Mouse (Mus musculus) ES-E14 (cell line): ENCODE measurements around the gene Grin2b. TPM values are rescaled to one million over a fixed set of nuclear protein-coding genes. Genes with fewer than 3 reads are reported as not detected.

Source experiments
- DNase-seq: peaks from one replicate; pipeline ENCODE4 v3.0.0-alpha.2; 2013; ENCODE audit warnings: low read depth, low spot score
- H3K27ac ChIP-seq: 2 replicates; pipeline ENCODE4 v1.5.1; 2012; ENCODE audit warnings: low read depth, mild to moderate bottlenecking, low read length, moderate library complexity, mixed read lengths; ENCODE audit not compliant: poor library complexity, insufficient read depth, severe bottlenecking
- H3K36me3 ChIP-seq: 2 replicates; pipeline ENCODE4 v1.6.1; 2012; ENCODE audit warnings: mild to moderate bottlenecking, low read length, moderate library complexity, mixed read lengths; ENCODE audit not compliant: control insufficient read depth, poor library complexity, insufficient read depth, severe bottlenecking
- H3K4me1 ChIP-seq, 2 experiments: fragments of 150-350 bp in 1 of 2; sonication (generic) in 1 of 2; 2 replicates each; pipeline ENCODE4 v1.6.1; 2012; ENCODE audit warnings: low read length in 2 of 2, mild to moderate bottlenecking in 1 of 2, mixed read lengths in 1 of 2; ENCODE audit not compliant: control insufficient read depth in 2 of 2, insufficient read depth in 2 of 2, poor library complexity in 1 of 2
- H3K4me3 ChIP-seq, 2 experiments: fragments of 150-350 bp in 1 of 2; sonication (generic) in 1 of 2; 2 replicates each; pipeline ENCODE4 v1.5.1; 2012; ENCODE audit warnings: low read length in 2 of 2, low read depth in 1 of 2, mild to moderate bottlenecking in 1 of 2, mixed read lengths in 1 of 2; ENCODE audit not compliant: insufficient read depth in 1 of 2, poor library complexity in 1 of 2, severe bottlenecking in 1 of 2
- H3K9ac ChIP-seq: 2 replicates; pipeline ENCODE4 v1.6.1; 2012; ENCODE audit warnings: low read depth, mild to moderate bottlenecking, low read length, mixed read lengths; ENCODE audit not compliant: poor library complexity, insufficient read depth, severe bottlenecking
- H3K9me3 ChIP-seq: fragments of 150-350 bp; sonication (generic); 2 replicates; pipeline ENCODE4 v1.6.1; 2012; ENCODE audit warnings: low read depth, mild to moderate bottlenecking, low read length; ENCODE audit not compliant: control insufficient read depth, insufficient read depth
- CHD2 ChIP-seq: IDR thresholded peaks from 2 replicates; pipeline ENCODE4 v1.6.1; 2014; ENCODE audit warnings: mild to moderate bottlenecking, low read depth, low read length, inconsistent platforms
- HCFC1 ChIP-seq: IDR thresholded peaks from 2 replicates; pipeline ENCODE4 v1.6.1; 2012; ENCODE audit warnings: low read length, inconsistent platforms, borderline replicate concordance; ENCODE audit not compliant: insufficient read depth
- MAFK ChIP-seq: IDR thresholded peaks from 2 replicates; pipeline ENCODE4 v1.6.1; 2014; ENCODE audit warnings: mild to moderate bottlenecking, low read depth, low read length, inconsistent platforms; ENCODE audit not compliant: insufficient read depth
- ZC3H11A ChIP-seq: IDR thresholded peaks from 2 replicates; pipeline ENCODE4 v1.6.1; 2012; ENCODE audit warnings: low read depth, mild to moderate bottlenecking, inconsistent platforms, low read length, borderline replicate concordance
- ZNF384 ChIP-seq: IDR thresholded peaks from 2 replicates; pipeline ENCODE4 v1.6.1; 2012; ENCODE audit warnings: low read depth, low read length, inconsistent platforms
- in situ Hi-C, 2 experiments: fragments of 600-800 bp; cut with MboI; formaldehyde crosslinking; loops; one replicate each; pipeline ENCODE4 v1.15.1; 2025; ENCODE audit warnings: low sequenced_read_pairs in 2 of 2, inconsistent platforms in 1 of 2; ENCODE audit not compliant: unreplicated experiment in 2 of 2
- total RNA-seq: library from RNA; depleted of rRNA; stranded (reverse); fragments of 300-350 nt; gene quantifications from 2 replicates; pipeline ENCODE4 v1.2.3, GENCODE M21; 2012

Grin2b gene
- total RNA-seq, 1 experiment = 1.2 TPM

DNA sequence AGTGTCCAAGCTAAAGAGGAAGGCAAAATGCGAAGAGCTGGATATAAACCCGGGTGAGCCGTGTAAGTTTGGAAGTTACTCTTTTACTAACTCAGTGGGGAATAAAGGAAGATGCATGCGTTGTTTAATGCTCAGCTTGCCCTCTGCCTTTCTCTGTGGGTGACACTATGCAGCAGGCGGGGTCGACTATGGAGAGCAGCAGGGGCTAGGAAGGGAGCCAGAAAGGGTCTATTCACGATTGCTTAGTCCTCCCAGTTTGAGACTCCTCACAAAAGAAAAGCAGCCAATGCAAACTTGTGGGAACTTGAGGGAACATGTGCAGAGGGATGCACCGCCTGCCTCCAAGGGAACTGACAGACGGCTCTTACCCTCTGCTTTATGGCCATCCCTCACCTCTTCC, 211.5 kb downstream of the Grin2b start:
- no peak overlapping the region for H3K9ac ChIP-seq
- in situ Hi-C loops = no loop called here
- H3K4me1 ChIP-seq = no peaks in the 10 kb centered on the region
- H3K36me3 ChIP-seq = no peaks in the 10 kb centered on the region
- H3K9me3 ChIP-seq = no peaks in the 10 kb centered on the region
- no peak for DNase-seq
- no peak overlapping the region for H3K27ac ChIP-seq
- TF ChIP-seq ZNF384 = no peak
- no peak for TF ChIP-seq CHD2
- no peak for TF ChIP-seq MAFK
- TF ChIP-seq ZC3H11A = no peak
- no peak for TF ChIP-seq HCFC1
- no peak overlapping the region for H3K4me3 ChIP-seq

DNA sequence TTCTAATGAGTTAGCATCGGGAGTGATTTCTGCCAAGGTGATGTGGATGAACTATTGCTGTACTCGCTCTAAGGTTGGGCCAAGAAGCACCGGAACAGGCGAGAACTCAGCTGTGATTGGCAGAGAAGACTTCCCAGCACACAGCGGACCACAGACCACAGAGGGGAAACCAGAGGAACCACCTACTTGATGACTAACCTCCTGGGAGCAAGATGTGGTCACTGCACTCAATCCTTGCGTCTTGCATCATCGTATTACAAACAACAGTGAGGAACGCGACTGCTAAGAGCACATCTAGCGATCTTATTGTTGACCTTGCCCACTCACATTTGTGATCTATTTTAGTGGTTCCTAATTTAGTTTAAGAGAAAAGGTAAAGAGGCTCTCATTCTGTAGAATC, 213.7 kb downstream of the Grin2b start:
- Histone ChIP-seq H3K9ac (no peak overlapping the region), H3K27ac (no peak overlapping the region), H3K4me3 (no peak overlapping the region), H3K9me3 (no peaks in the 10 kb centered on the region), H3K36me3 (no peaks in the 10 kb centered on the region), H3K4me1 (no peaks in the 10 kb centered on the region)
- no peak for DNase-seq
- in situ Hi-C loops = no loop called here
- TF ChIP-seq CHD2 (no peak), ZC3H11A (no peak), ZNF384 (no peak), HCFC1 (no peak)

DNA sequence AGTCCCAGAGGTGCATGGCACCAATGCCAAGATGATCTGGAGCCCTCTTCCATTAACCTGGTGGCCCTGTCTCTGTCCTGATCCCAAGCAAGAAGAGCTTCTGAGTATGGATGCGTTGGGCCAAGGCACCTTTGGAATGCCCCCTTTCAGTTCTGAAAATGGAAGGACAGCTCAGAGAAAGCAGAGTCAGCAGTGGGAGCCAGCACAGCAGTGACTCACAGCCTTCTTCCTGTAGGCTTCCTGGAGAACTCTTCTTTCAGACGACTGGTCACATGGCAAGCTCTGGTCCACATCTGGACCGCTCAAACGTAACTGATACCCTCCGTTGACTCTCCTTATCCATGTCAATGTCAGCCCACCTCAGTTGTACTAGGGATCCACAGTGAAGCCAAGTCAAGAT, 221.6 kb downstream of the Grin2b start:
- Histone ChIP-seq H3K36me3 (no peaks in the 10 kb centered on the region), H3K9ac (no peak overlapping the region), H3K9me3 (no peaks in the 10 kb centered on the region), H3K27ac (no peak overlapping the region), H3K4me1 (no peaks in the 10 kb centered on the region), H3K4me3 (no peak overlapping the region)
- TF ChIP-seq HCFC1 (no peak), ZC3H11A (no peak), ZNF384 (no peak), CHD2 (no peak), MAFK (no peak)
- no peak for DNase-seq
- in situ Hi-C loops = no loop called here

DNA sequence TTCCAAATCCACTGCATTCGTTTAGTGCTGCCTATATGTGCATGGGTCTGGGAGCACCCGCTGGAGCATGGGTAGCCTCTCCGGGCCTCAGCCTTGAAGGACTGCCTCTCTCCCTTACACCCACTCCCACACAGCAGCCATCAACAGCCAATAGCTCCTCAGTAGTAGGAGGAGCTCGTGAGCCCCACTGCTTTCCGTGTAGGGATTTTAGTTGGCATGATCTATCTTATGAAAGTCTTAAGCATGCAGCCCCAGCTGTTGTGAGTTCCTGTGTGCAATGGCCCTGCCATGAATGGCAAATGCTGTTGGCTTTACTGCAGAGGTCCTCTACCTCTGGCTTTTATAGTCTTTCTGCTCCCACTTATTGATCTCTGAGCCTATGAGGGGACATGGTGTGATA, 227.8 kb downstream of the Grin2b start:
- TF ChIP-seq CHD2 = no peak
- TF ChIP-seq MAFK = no peak
- no peak for TF ChIP-seq ZNF384
- TF ChIP-seq HCFC1 = no peak
- no peak for TF ChIP-seq ZC3H11A
- H3K4me1 ChIP-seq = no peaks in the 10 kb centered on the region
- H3K9me3 ChIP-seq = no peaks in the 10 kb centered on the region
- H3K4me3 ChIP-seq = no peak overlapping the region
- no peak for DNase-seq
- no peak overlapping the region for H3K27ac ChIP-seq
- in situ Hi-C loops = no loop called here
- H3K36me3 ChIP-seq = no peaks in the 10 kb centered on the region
- no peak overlapping the region for H3K9ac ChIP-seq

DNA sequence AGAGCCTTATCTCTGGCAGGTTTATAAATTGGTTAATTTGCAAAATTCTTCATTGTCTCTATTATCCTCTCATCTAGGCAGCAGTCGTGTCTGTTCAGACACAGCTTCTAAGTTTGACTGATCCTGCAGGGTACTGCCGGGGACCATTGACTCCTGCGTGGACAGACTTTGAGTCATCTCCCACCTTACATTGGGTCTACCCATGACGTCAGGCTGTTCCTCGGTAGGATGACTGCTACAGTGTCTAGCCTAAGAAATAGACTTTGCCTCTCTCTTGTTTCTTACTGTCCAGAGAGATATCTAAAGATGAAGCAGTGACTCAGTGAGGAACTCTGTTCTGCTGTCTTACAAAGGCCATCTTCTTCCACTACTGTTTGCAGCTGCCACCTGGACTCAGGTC, 229.0 kb downstream of the Grin2b start:
- no peaks in the 10 kb centered on the region for H3K9me3 ChIP-seq
- no peak overlapping the region for H3K4me3 ChIP-seq
- no peak overlapping the region for H3K9ac ChIP-seq
- no peaks in the 10 kb centered on the region for H3K4me1 ChIP-seq
- TF ChIP-seq CHD2 (no peak), ZC3H11A (no peak), MAFK (no peak), HCFC1 (no peak), ZNF384 (no peak)
- H3K27ac ChIP-seq = no peak overlapping the region
- in situ Hi-C loops = no loop called here
- H3K36me3 ChIP-seq = no peaks in the 10 kb centered on the region
- DNase-seq = no peak
